8 mouse cellular contexts compared by ENCODE assay signal in the genomic region with DNA sequence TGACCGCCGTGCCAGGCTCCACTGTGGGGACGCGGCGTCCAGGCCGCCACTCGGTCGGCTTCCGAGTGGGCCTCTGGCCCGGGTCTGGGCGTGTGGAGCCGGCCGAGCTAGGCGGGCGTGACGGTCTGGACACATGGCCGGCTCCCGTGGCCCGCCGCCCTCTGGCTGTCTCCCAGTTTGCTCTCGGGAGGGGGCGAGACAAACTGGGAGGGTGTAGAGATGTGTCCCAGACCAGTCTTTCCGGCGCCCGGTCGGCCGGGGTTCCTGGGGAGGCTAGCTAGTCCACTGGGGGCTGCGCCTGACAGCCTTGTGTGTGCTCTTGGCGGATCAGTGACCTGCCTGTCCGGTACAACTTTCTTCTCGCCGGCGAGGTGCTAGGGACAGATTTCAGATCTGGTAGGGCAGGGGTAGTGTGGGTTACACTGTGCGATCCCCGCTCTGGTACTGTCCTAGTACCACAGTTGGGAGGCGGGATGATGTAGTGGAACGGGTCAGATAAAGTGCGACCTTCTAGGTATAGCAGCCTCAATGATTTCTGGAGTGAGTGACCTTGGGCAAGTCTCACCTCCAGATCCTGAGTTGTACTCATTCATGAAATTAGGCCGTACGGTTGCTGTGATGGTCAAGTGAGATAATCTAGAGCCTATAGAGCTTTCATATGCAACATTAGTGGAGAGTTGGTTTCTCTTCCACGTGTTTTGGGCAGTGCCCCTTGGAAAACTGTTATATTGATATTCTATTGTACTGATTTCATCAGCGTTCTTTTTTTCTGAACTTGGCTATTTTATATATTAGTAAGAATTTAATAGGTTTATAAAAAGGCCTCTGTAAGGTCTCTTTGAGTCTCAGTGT. TPM values are rescaled to one million over a fixed set of nuclear protein-coding genes. Genes with fewer than 3 reads are reported as not detected.
A peak's percentile ranks its signal among the peaks of the same experiment; 100 is the strongest.
DNase-seq lines count a peak whose midpoint lies in the region; ATAC-seq and TF ChIP-seq lines count a peak whose summit lies in the region.

No protein-coding gene starts in this region.

- no peak for TF ChIP-seq CTCF in G1E (IDR thresholded peaks at IDR 0.05; ENCODE audit: low read depth, low read length)

- peaks cover 11% of the 10 kb centered on the region; the same call in 1 of the 2 replicates for H3K4me1 ChIP-seq in G1E (ENCODE audit: insufficient read depth, low read depth, low read length)
- H3K4me1 ChIP-seq in lung, embryonic 15.5 days = peaks cover 9% of the 10 kb centered on the region; the same call in 1 of the 2 replicates

- peaks cover 9% of the 10 kb centered on the region for H3K9me3 ChIP-seq in G1E (replicated peaks)
- H3K9me3 ChIP-seq in lung, embryonic 15.5 days = no peaks in the 10 kb centered on the region

- peak; percentile 24 for DNase-seq in G1E (ENCODE audit: low spot score)
- DNase-seq in forelimb bud, embryonic 11.5 days (ENCODE audit: low read depth, low spot score) = peak; percentile 4
- peak; percentile 85 for DNase-seq in heart, postnatal 4 days
- peak; percentile 15 to 19 for DNase-seq in layer of hippocampus, adult 8-10 months (ENCODE audit: low spot score in 2 of 2)
- peak; percentile 19 for DNase-seq in ovary, adult 18-20 months (ENCODE audit: low spot score)
- peak; percentile 58 for DNase-seq in thymus, postnatal 4 days

- H3K27ac ChIP-seq in lung, embryonic 15.5 days = peak overlapping the region; percentile 93

- ATAC-seq in G1E (ENCODE audit: extremely low read depth, insufficient number of reproducible peaks, low FRiP score, poor library complexity, severe bottlenecking) = peak; percentile 17; the same call in 1 of the 2 replicates
- ATAC-seq in cerebellum, adult (ENCODE audit: insufficient number of reproducible peaks, low FRiP score, low TSS enrichment) = peak; percentile 49
- ATAC-seq in lung, embryonic 15.5 days (ENCODE audit: borderline replicate concordance, extremely low read depth, low FRiP score, low TSS enrichment) = peak; percentile 84

- 0% methylated on average over 42 of the region's 42 CpGs for WGBS in lung, embryonic 15.5 days

- H3K4me3 ChIP-seq in G1E (ENCODE audit: low read depth, low read length) = peak overlapping the region; percentile 97
- peak overlapping the region; percentile 73 for H3K4me3 ChIP-seq in lung, embryonic 15.5 days

- H3K4me2 ChIP-seq in lung, embryonic 15.5 days = peak overlapping the region; percentile 75

- H3K36me3 ChIP-seq in G1E (replicated peaks) = peaks cover 13% of the 10 kb centered on the region
- H3K36me3 ChIP-seq in lung, embryonic 15.5 days = no peaks in the 10 kb centered on the region; the same call in 1 of the 2 replicates

- H3K27me3 ChIP-seq in G1E (ENCODE audit: insufficient read depth, low read length) = no peaks in the 10 kb centered on the region
- no peaks in the 10 kb centered on the region for H3K27me3 ChIP-seq in lung, embryonic 15.5 days

- H3K9ac ChIP-seq in lung, embryonic 15.5 days = peak overlapping the region; percentile 89

RNA-seq across cellular contexts. Expression of a gene that starts 0.8 kb away (rescaled TPM):
- total RNA-seq in G1E (2014; fragmentation: Nextera tagmentation) (98.0 and 100 TPM in 2 replicates), G1E (2017) (129 and 157 TPM in 2 replicates)
- 69.2 and 78.3 TPM in 2 replicates for polyA plus RNA-seq in G1E (2012)
- 100 to 1,000 TPM in 1 of 2 experiments, 10 to 100 TPM in 1; 99.5 to 103 TPM for total RNA-seq in heart, postnatal 4 days (2021)
- 100 to 1,000 TPM in 2 of 4 experiments, 10 to 100 TPM in 2; 87.4 to 109 (median 99.4) TPM for total RNA-seq in layer of hippocampus, adult 8-10 months (2022)
- polyA plus RNA-seq in lung, embryonic 15.5 days (2015; fragmentation: Nextera tagmentation; extraction: Ambion mirVana) = 45.6 and 46.2 TPM in 2 replicates

RNA-seq across cellular contexts. Expression of a gene that starts 32.1 kb away (rescaled TPM):
- 68.5 and 78.6 TPM in 2 replicates for total RNA-seq in G1E (2014; fragmentation: Nextera tagmentation)
- 96.3 and 105 TPM in 2 replicates for total RNA-seq in G1E (2017)
- 20.3 and 22.7 TPM in 2 replicates for polyA plus RNA-seq in G1E (2012)
- total RNA-seq in heart, postnatal 4 days (2021) = 10 to 100 TPM; 50.9 to 55.2 TPM
- 10 to 100 TPM; 42.0 to 52.7 (median 48.8) TPM for total RNA-seq in layer of hippocampus, adult 8-10 months (2022)
- 61.6 and 65.6 TPM in 2 replicates for polyA plus RNA-seq in lung, embryonic 15.5 days (2015; fragmentation: Nextera tagmentation; extraction: Ambion mirVana)

RNA-seq across cellular contexts. Expression of a gene that starts 42.2 kb away (rescaled TPM):
- total RNA-seq in G1E (2014; fragmentation: Nextera tagmentation) = 31.1 and 53.8 TPM in 2 replicates
- 34.8 and 36.7 TPM in 2 replicates for total RNA-seq in G1E (2017)
- polyA plus RNA-seq in G1E (2012) = 1.4 and 1.6 TPM in 2 replicates
- total RNA-seq in heart, postnatal 4 days (2021) = 10 to 100 TPM; 12.9 to 14.4 TPM
- 10 to 100 TPM in 3 of 4 experiments, 1 to 10 TPM in 1; 9.7 to 13.4 (median 11.9) TPM for total RNA-seq in layer of hippocampus, adult 8-10 months (2022)
- polyA plus RNA-seq in lung, embryonic 15.5 days (2015; fragmentation: Nextera tagmentation; extraction: Ambion mirVana) = 20.7 and 21.2 TPM in 2 replicates

RNA-seq across cellular contexts. Expression of a gene that starts 58.6 kb away (rescaled TPM):
- 117 and 131 TPM in 2 replicates for total RNA-seq in G1E (2014; fragmentation: Nextera tagmentation)
- total RNA-seq in G1E (2017) = 70.4 and 74.8 TPM in 2 replicates
- 9.2 and 10.1 TPM in 2 replicates for polyA plus RNA-seq in G1E (2012)
- total RNA-seq in heart, postnatal 4 days (2021) = 100 to 1,000 TPM; 185 to 190 TPM
- 100 to 1,000 TPM; 206 to 222 (median 217) TPM for total RNA-seq in layer of hippocampus, adult 8-10 months (2022)
- polyA plus RNA-seq in lung, embryonic 15.5 days (2015; fragmentation: Nextera tagmentation; extraction: Ambion mirVana) = 35.4 and 38.4 TPM in 2 replicates

Comparison
In these comparisons a context has a peak if more than half of its experiments do, and no peak if none do; other contexts are left out.
1. Peak in every context shown above with its lines: DNase-seq, ATAC-seq, H3K4me3 ChIP-seq and H3K27ac ChIP-seq.
2. ATAC-seq: peak in every context shown above with its lines; median percentile 84 in lung, embryonic 15.5 days; 49 in cerebellum, adult; 17 in G1E.
3. DNase-seq: peak in every context shown above with its lines; median percentile 85 in heart, postnatal 4 days; 58 in thymus, postnatal 4 days; 24 in G1E; 19 in ovary, adult 18-20 months; 17 in layer of hippocampus, adult 8-10 months; 4 in forelimb bud, embryonic 11.5 days.